27 mouse cellular contexts compared by ENCODE assay signal in genomic region chr9:31910221-31910620, GRCm38 (mm10). TPM values are rescaled to one million over a fixed set of nuclear protein-coding genes. Genes with fewer than 3 reads are reported as not detected.
A peak's percentile ranks its signal among the peaks of the same experiment; 100 is the strongest.
DNase-seq lines count a peak whose midpoint lies in the region; ATAC-seq and TF ChIP-seq lines count a peak whose summit lies in the region.
"Had no signal": no experiment of that assay in that cellular context is flagged by ENCODE, and none has a peak within 500 bp of the region (broad histone marks: within the 10 kb centered on the region; RNA-seq: fewer than 3 reads in every experiment).

No protein-coding gene starts in this region.

- H3K4me1 ChIP-seq in limb, embryonic 13.5 days = peaks cover 61% of the 10 kb centered on the region
- H3K4me1 ChIP-seq in limb, embryonic 10.5 days = peaks cover 47% of the 10 kb centered on the region
- H3K4me1 ChIP-seq in limb, embryonic 15.5 days = peaks cover 43% of the 10 kb centered on the region

- DNase-seq in gastrocnemius, adult 2 months = no peak
- DNase-seq in gastrocnemius, postnatal 10 days = no peak
- no peak for DNase-seq in limb, embryonic 10.5 days (ENCODE audit: low spot score)
- DNase-seq in brain, embryonic 14.5 days (ENCODE audit: low read depth) = peak; percentile 15
- DNase-seq in retina, postnatal 1 day = no peak
- DNase-seq in embryo, embryonic 10.5 days (ENCODE audit: low spot score) = no peak
- DNase-seq: adrenal gland, adult 8-10 months; adrenal gland, postnatal 14 days; adrenal gland, postnatal 36 days; cerebellum, adult 11 months; cerebellum, adult 18-20 months; cerebellum, adult 8-10 months; cerebellum, adult 9-11 months; cerebellum, postnatal 14 days; cerebellum, postnatal 36 days had no signal

- no peaks in the 10 kb centered on the region for H3K36me3 ChIP-seq in limb, embryonic 13.5 days
- H3K36me3 ChIP-seq in limb, embryonic 10.5 days = no peaks in the 10 kb centered on the region
- H3K36me3 ChIP-seq in limb, embryonic 15.5 days = no peaks in the 10 kb centered on the region
- H3K36me3 ChIP-seq: embryonic facial prominence, embryonic 13.5 days; forebrain, embryonic 10.5 days; forebrain, embryonic 12.5 days had no signal

- peaks cover 75% of the 10 kb centered on the region for H3K27me3 ChIP-seq in limb, embryonic 13.5 days
- H3K27me3 ChIP-seq in limb, embryonic 10.5 days (ENCODE audit: low read depth, poor library complexity, severe bottlenecking) = peaks cover 72% of the 10 kb centered on the region
- peaks cover 65% of the 10 kb centered on the region for H3K27me3 ChIP-seq in limb, embryonic 15.5 days

- H3K9me3 ChIP-seq in limb, embryonic 13.5 days = no peaks in the 10 kb centered on the region
- no peaks in the 10 kb centered on the region for H3K9me3 ChIP-seq in limb, embryonic 10.5 days (replicated peaks)
- no peaks in the 10 kb centered on the region for H3K9me3 ChIP-seq in limb, embryonic 15.5 days
- H3K9me3 ChIP-seq: embryonic facial prominence, embryonic 13.5 days; forebrain, embryonic 10.5 days; forebrain, embryonic 12.5 days had no signal

- H3K27ac ChIP-seq in gastrocnemius, adult 2 months = no peak overlapping the region
- H3K27ac ChIP-seq in limb, embryonic 13.5 days = no peak overlapping the region
- H3K27ac ChIP-seq in limb, embryonic 10.5 days = no peak overlapping the region
- no peak overlapping the region for H3K27ac ChIP-seq in limb, embryonic 15.5 days
- H3K27ac ChIP-seq: embryonic facial prominence, embryonic 13.5 days; forebrain, embryonic 10.5 days; forebrain, embryonic 12.5 days had no signal

- no peak for ATAC-seq in limb, embryonic 13.5 days (ENCODE audit: low FRiP score, low read depth)
- no peak for ATAC-seq in limb, embryonic 15.5 days (ENCODE audit: insufficient number of reproducible peaks, low FRiP score, low TSS enrichment, low read depth)
- ATAC-seq: activated CD4-positive, CD25-positive, alpha-beta regulatory T cell, adult 4 months; forebrain, embryonic 14.5 days; forebrain, embryonic 16.5 days had no signal

- no peak for TF ChIP-seq POLR2A in brain, embryonic 14.5 days (IDR thresholded peaks at IDR 0.05; ENCODE audit: borderline replicate concordance, extremely low read depth, insufficient read depth, insufficient read length, poor library complexity, severe bottlenecking)

- H3K9ac ChIP-seq in limb, embryonic 13.5 days = no peak overlapping the region
- no peak overlapping the region for H3K9ac ChIP-seq in limb, embryonic 15.5 days
- H3K9ac ChIP-seq: embryonic facial prominence, embryonic 13.5 days; forebrain, embryonic 12.5 days had no signal

- intact Hi-C loops in gastrocnemius, adult 2 months (cut with DNase I) = no loop called here

- 49% methylated on average over 5 of the region's 5 CpGs for WGBS in limb, embryonic 13.5 days
- 78% methylated on average over 5 of the region's 5 CpGs for WGBS in limb, embryonic 10.5 days
- 54% methylated on average over 5 of the region's 5 CpGs for WGBS in limb, embryonic 15.5 days

- TF ChIP-seq CTCF in gastrocnemius, adult 2 months (IDR thresholded peaks at IDR 0.05) = no peak
- no peak for TF ChIP-seq CTCF in brain, embryonic 14.5 days (IDR thresholded peaks at IDR 0.05; ENCODE audit: borderline replicate concordance, extremely low read depth, insufficient read depth, insufficient read length)

- H3K4me3 ChIP-seq in gastrocnemius, adult 2 months = peak overlapping the region; percentile 74; the same call in 1 of the 2 replicates
- H3K4me3 ChIP-seq in limb, embryonic 13.5 days = peak overlapping the region; percentile 11
- H3K4me3 ChIP-seq in limb, embryonic 10.5 days = no peak overlapping the region
- H3K4me3 ChIP-seq in limb, embryonic 15.5 days = no peak overlapping the region
- H3K4me3 ChIP-seq: embryonic facial prominence, embryonic 13.5 days; erythroblast, embryonic 14.5 days; forebrain, embryonic 10.5 days; forebrain, embryonic 12.5 days had no signal

- H3K4me2 ChIP-seq in limb, embryonic 13.5 days (replicated peaks) = peak overlapping the region; percentile 99; the same call in 1 of the 2 replicates
- peak overlapping the region; percentile 14; the same call in 1 of the 2 replicates for H3K4me2 ChIP-seq in limb, embryonic 15.5 days
- H3K4me2 ChIP-seq: embryonic facial prominence, embryonic 13.5 days; forebrain, embryonic 12.5 days had no signal

RNA-seq across cellular contexts. Expression of gene Barx2, which starts 3.0 kb away (rescaled TPM):
- total RNA-seq in gastrocnemius, adult 2 months (2021) = 10 to 100 TPM; 13.7 to 35.5 TPM
- total RNA-seq in gastrocnemius, postnatal 10 days (2021) = 10 to 100 TPM; 10.5 to 10.7 TPM
- 1.8 and 2.1 TPM in 2 replicates for polyA plus RNA-seq in limb, embryonic 13.5 days (2015; fragmentation: Nextera tagmentation; extraction: Ambion mirVana)
- polyA plus RNA-seq in limb, embryonic 10.5 days (2016; fragmentation: Nextera tagmentation; extraction: Ambion mirVana) = 0.16 and 0.71 TPM in 2 replicates
- polyA plus RNA-seq in brain, embryonic 14.5 days (2012; rRNA removed) = 0.42 and 0.55 TPM in 2 replicates
- 5.6 and 6.1 TPM in 2 replicates for polyA plus RNA-seq in limb, embryonic 15.5 days (2015; fragmentation: Nextera tagmentation; extraction: Ambion mirVana)
- total RNA-seq: adrenal gland, adult 8-10 months; adrenal gland, postnatal 14 days; adrenal gland, postnatal 36 days; common myeloid progenitor, adult 5-6 weeks; MEL had no signal
- polyA plus RNA-seq: C2C12; erythroblast, embryonic 14.5 days; forebrain, embryonic 10.5 days; forebrain, embryonic 12.5 days; forebrain, embryonic 16.5 days had no signal

Comparison
In these comparisons a context has a peak if more than half of its experiments do, and no peak if none do; other contexts are left out.
1. H3K4me3 ChIP-seq: peak in gastrocnemius, adult 2 months (single experiment) and limb, embryonic 13.5 days (single experiment); none in limb, embryonic 10.5 days (single experiment) and limb, embryonic 15.5 days (single experiment).